Mouse (Mus musculus) kidney, postnatal 0 days (tissue): ENCODE results near the gene Mmp14. TPM values are rescaled to one million over a fixed set of nuclear protein-coding genes. Genes with fewer than 3 reads are reported as not detected.

Source experiments
- ATAC-seq: fragments of 200-750 bp; cut with Nextera tagmentation; replicated peaks from 2 replicates; pipeline ENCODE4 v1.8.0; 2017; ENCODE audit warnings: low read depth, moderate number of reproducible peaks, moderate TSS enrichment, moderate library complexity; ENCODE audit not compliant: low FRiP score
- DNase-seq: peaks from one replicate; pipeline ENCODE4 v3.0.0-alpha.2; 2016; ENCODE audit warnings: low spot score
- H3K27ac ChIP-seq: fragments of 300-500 bp; sonication (generic); 2 replicates; pipeline ENCODE4 v1.5.1; 2014; ENCODE audit warnings: mild to moderate bottlenecking
- H3K27me3 ChIP-seq: fragments of 300-500 bp; sonication (generic); 2 replicates; pipeline ENCODE4 v1.6.1; 2014; ENCODE audit warnings: low read length, mixed read lengths; ENCODE audit not compliant: insufficient read depth
- H3K36me3 ChIP-seq: fragments of 300-500 bp; sonication (generic); 2 replicates; pipeline ENCODE4 v1.6.1; 2014; ENCODE audit warnings: low read length, mixed read lengths; ENCODE audit not compliant: insufficient read depth
- H3K4me1 ChIP-seq: fragments of 300-500 bp; sonication (generic); replicated peaks from 2 replicates; pipeline ENCODE4 v1.6.1; 2014; ENCODE audit warnings: antibody characterized with exemption, low read length, mixed read lengths; ENCODE audit not compliant: insufficient read depth
- H3K4me2 ChIP-seq: fragments of 300-500 bp; sonication (generic); 2 replicates; pipeline ENCODE4 v1.6.1; 2014; ENCODE audit warnings: mild to moderate bottlenecking, low read length, moderate library complexity, mixed read lengths
- H3K4me3 ChIP-seq: fragments of 300-500 bp; sonication (generic); replicated peaks from 2 replicates; pipeline ENCODE4 v1.5.1; 2014; ENCODE audit warnings: low read depth, low read length
- H3K9ac ChIP-seq: fragments of 300-500 bp; sonication (generic); 2 replicates; pipeline ENCODE4 v1.6.1; 2014; ENCODE audit warnings: low read depth, low read length
- H3K9me3 ChIP-seq: fragments of 300-500 bp; sonication (generic); replicated peaks from 2 replicates; pipeline ENCODE4 v1.6.1; 2016; ENCODE audit warnings: low read length, inconsistent platforms, mixed read lengths
- CTCF ChIP-seq: IDR thresholded peaks from 2 replicates; pipeline ENCODE4 v1.5.1; 2016; ENCODE audit warnings: antibody characterized with exemption, low read depth, mild to moderate bottlenecking, moderate library complexity
- WGBS: fragments of 180-500 bp; shearing (Covaris S2); extraction: QIAGEN DNeasy Blood & Tissue Kit; methylation state at CpG from one replicate; pipeline ENCODE4 v1.1.7; 2014; 5-methylcytosine and 5-hydroxymethylcytosine counted together
- polyA plus RNA-seq: library from polyadenylated mRNA; unstranded; fragments of >200 nt; fragmentation: Nextera tagmentation; extraction: Ambion mirVana; gene quantifications from 2 replicates; pipeline ENCODE4 v1.2.1, GENCODE M21; 2015

Gene Mmp14
- polyA plus RNA-seq, 1 experiment from 2014 or later, result 107 TPM

GRCm38 (mm10) chr14:54398921-54399382, 32.5 kb upstream of the Mmp14 start:
- ATAC-seq, result no peak; the same call in 1 of the 2 replicates
- Histone ChIP-seq H3K27me3 (no peaks in the 10 kb centered on the region), H3K4me3 (no peak overlapping the region), H3K4me1 (peaks cover 10% of the 10 kb centered on the region; the same call in 1 of the 2 replicates), H3K27ac (peak overlapping the region; percentile 62), H3K9me3 (no peaks in the 10 kb centered on the region), H3K36me3 (no peaks in the 10 kb centered on the region), H3K4me2 (no peak overlapping the region), H3K9ac (no peak overlapping the region)
- no peak for TF ChIP-seq CTCF
- 12% methylated on average over 8 of the region's 8 CpGs for WGBS
- DNase-seq, result peak; percentile 92

- H3K4me3 ChIP-seq, result no peak overlapping the region
- no peak overlapping the region for H3K4me2 ChIP-seq
- 34% methylated on average over 3 of the region's 3 CpGs for WGBS
- H3K4me1 ChIP-seq, result peaks cover 10% of the 10 kb centered on the region; the same call in 1 of the 2 replicates
- no peaks in the 10 kb centered on the region for H3K27me3 ChIP-seq
- ATAC-seq, result no peak
- no peaks in the 10 kb centered on the region for H3K9me3 ChIP-seq
- H3K36me3 ChIP-seq, result no peaks in the 10 kb centered on the region
- DNase-seq, result no peak
- TF ChIP-seq CTCF, result no peak
- H3K9ac ChIP-seq, result no peak overlapping the region
- no peak overlapping the region for H3K27ac ChIP-seq
Measured at GRCm38 (mm10) chr14:54401723-54402122, 29.7 kb upstream of the Mmp14 start.

GRCm38 (mm10) chr14:54408336-54409056, 22.9 kb upstream of the Mmp14 start:
- Histone ChIP-seq H3K4me3 (no peak overlapping the region), H3K4me1 (peaks cover 10% of the 10 kb centered on the region; the same call in 1 of the 2 replicates), H3K27ac (peak overlapping the region; percentile 77; the same call in 1 of the 2 replicates)

GRCm38 (mm10) chr14:54409057-54409645, 22.3 kb upstream of the Mmp14 start:
- peak overlapping the region; percentile 23; the same call in 1 of the 2 replicates for H3K9ac ChIP-seq
- ATAC-seq (no peak), DNase-seq (no peak)
- no peaks in the 10 kb centered on the region for H3K9me3 ChIP-seq
- H3K36me3 ChIP-seq, result no peaks in the 10 kb centered on the region
- peak overlapping the region; percentile 44 for H3K4me2 ChIP-seq
- peak overlapping the region; percentile 77 for H3K27ac ChIP-seq
- H3K4me3 ChIP-seq, result no peak overlapping the region
- H3K27me3 ChIP-seq, result no peaks in the 10 kb centered on the region
- H3K4me1 ChIP-seq, result peaks cover 16% of the 10 kb centered on the region
- TF ChIP-seq CTCF, result no peak
- 69% methylated on average over 7 of the region's 7 CpGs for WGBS

More at GRCm38 (mm10) chr14:54408336-54409056, 22.9 kb upstream of the Mmp14 start:
- DNase-seq, result peak; percentile 71
- peak overlapping the region; percentile 23; the same call in 1 of the 2 replicates for H3K9ac ChIP-seq
- no peaks in the 10 kb centered on the region for H3K9me3 ChIP-seq
- TF ChIP-seq CTCF, result peak; percentile 64
- no peaks in the 10 kb centered on the region for H3K36me3 ChIP-seq
- no peaks in the 10 kb centered on the region for H3K27me3 ChIP-seq
- peak; percentile 75 for ATAC-seq
- H3K4me2 ChIP-seq, result peak overlapping the region; percentile 44
- 50% methylated on average over 25 of the region's 25 CpGs for WGBS

- ATAC-seq (peak; percentile 50; the same call in 1 of the 2 replicates), DNase-seq (no peak)
- Histone ChIP-seq H3K36me3 (no peaks in the 10 kb centered on the region), H3K27ac (peak overlapping the region; percentile 77), H3K27me3 (no peaks in the 10 kb centered on the region), H3K4me1 (peaks cover 21% of the 10 kb centered on the region), H3K9me3 (no peaks in the 10 kb centered on the region), H3K9ac (peak overlapping the region; percentile 0; the same call in 1 of the 2 replicates), H3K4me3 (no peak overlapping the region; the same call in 1 of the 2 replicates), H3K4me2 (peak overlapping the region; percentile 44)
- 36% methylated on average over 17 of the region's 17 CpGs for WGBS
- no peak for TF ChIP-seq CTCF
Measured at GRCm38 (mm10) chr14:54409980-54410810, 21.2 kb upstream of the Mmp14 start.
